Mouse (Mus musculus) E14TG2a.4 (cell line): ENCODE data around the gene Cdh13.
A peak's percentile ranks its signal among the peaks of the same experiment; 100 is the strongest.

Source experiments
- H3K27me3 ChIP-seq: 2 replicates; pipeline ENCODE4 v1.6.1; 2014; ENCODE audit warnings: low read length, control low read depth; ENCODE audit not compliant: insufficient read depth
- H3K36me3 ChIP-seq: 2 replicates; pipeline ENCODE4 v1.6.1; 2014; ENCODE audit warnings: low read length, control low read depth; ENCODE audit not compliant: insufficient read depth
- H3K4me1 ChIP-seq: replicated peaks from 2 replicates; pipeline ENCODE4 v1.6.1; 2014; ENCODE audit warnings: low read depth, low read length, control low read depth
- H3K4me3 ChIP-seq: replicated peaks from 2 replicates; pipeline ENCODE4 v1.5.1; 2014; ENCODE audit warnings: mild to moderate bottlenecking, low read length
- H3K9me3 ChIP-seq: 2 replicates; pipeline ENCODE4 v1.6.1; 2014; ENCODE audit warnings: low read length, control low read depth
- CTCF ChIP-seq: conservative IDR thresholded peaks from 2 replicates; pipeline ENCODE4 v1.5.1; 2014; ENCODE audit warnings: low read length
- NANOG ChIP-seq: IDR thresholded peaks from 2 replicates; pipeline ENCODE4 v1.6.1; 2014; ENCODE audit warnings: borderline replicate concordance, low read length, mixed read lengths
- POU5F1 ChIP-seq: IDR thresholded peaks from 2 replicates; pipeline ENCODE4 v1.6.1; 2014; ENCODE audit warnings: low read length, borderline replicate concordance

Gene Cdh13

GRCm38 (mm10) chr8:118436751-118437150 is 153.2 kb downstream of the Cdh13 start:
- TF ChIP-seq NANOG, result no peak
- no peak for TF ChIP-seq CTCF
- TF ChIP-seq POU5F1, result no peak
- H3K4me1 ChIP-seq, result peaks cover 7% of the 10 kb centered on the region; the same call in 1 of the 2 replicates
- H3K9me3 ChIP-seq, result peaks cover 3% of the 10 kb centered on the region; the same call in 1 of the 2 replicates
- no peak overlapping the region for H3K4me3 ChIP-seq
- H3K27me3 ChIP-seq, result no peaks in the 10 kb centered on the region
- no peaks in the 10 kb centered on the region for H3K36me3 ChIP-seq

GRCm38 (mm10) chr8:118437152-118437551 is 153.6 kb downstream of the Cdh13 start:
- TF ChIP-seq POU5F1, result no peak
- TF ChIP-seq CTCF, result no peak
- TF ChIP-seq NANOG, result no peak
- peaks cover 7% of the 10 kb centered on the region; the same call in 1 of the 2 replicates for H3K4me1 ChIP-seq
- H3K36me3 ChIP-seq, result no peaks in the 10 kb centered on the region
- H3K27me3 ChIP-seq, result no peaks in the 10 kb centered on the region
- no peak overlapping the region for H3K4me3 ChIP-seq
- no peaks in the 10 kb centered on the region for H3K9me3 ChIP-seq

GRCm38 (mm10) chr8:118437874-118438273 is 154.3 kb downstream of the Cdh13 start:
- TF ChIP-seq POU5F1 (no peak), NANOG (no peak), CTCF (no peak)
- no peaks in the 10 kb centered on the region for H3K27me3 ChIP-seq

DNA sequence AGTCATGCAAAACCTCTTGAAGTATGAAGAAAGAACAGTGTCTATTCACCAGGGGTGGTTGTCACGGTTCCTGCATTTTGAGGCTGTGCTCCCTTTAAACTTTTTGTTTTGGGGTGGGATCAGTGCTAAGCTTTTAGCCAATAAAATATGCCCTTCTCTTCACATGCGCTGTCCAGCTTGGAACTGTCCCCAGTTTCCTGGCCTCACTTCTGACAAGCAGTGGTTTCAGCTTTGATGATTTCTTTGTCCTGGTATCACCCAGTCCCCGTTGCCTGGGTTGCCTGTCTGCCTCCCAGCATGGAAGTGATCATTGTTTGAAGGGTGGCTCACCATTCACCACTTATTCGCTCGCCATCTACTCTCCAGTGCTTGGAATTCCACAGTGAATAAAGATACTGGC is 156.3 kb downstream of the Cdh13 start:
- H3K4me1 ChIP-seq, result peaks cover 7% of the 10 kb centered on the region; the same call in 1 of the 2 replicates
- TF ChIP-seq CTCF (no peak), POU5F1 (no peak), NANOG (no peak)
- H3K36me3 ChIP-seq, result no peaks in the 10 kb centered on the region
- H3K27me3 ChIP-seq, result no peaks in the 10 kb centered on the region
- H3K9me3 ChIP-seq, result peaks cover 15% of the 10 kb centered on the region
- H3K4me3 ChIP-seq, result no peak overlapping the region

More at GRCm38 (mm10) chr8:118437874-118438273, 154.3 kb downstream of the Cdh13 start:
- no peaks in the 10 kb centered on the region for H3K9me3 ChIP-seq
- H3K4me3 ChIP-seq, result no peak overlapping the region
- H3K4me1 ChIP-seq, result peaks cover 7% of the 10 kb centered on the region; the same call in 1 of the 2 replicates
- H3K36me3 ChIP-seq, result no peaks in the 10 kb centered on the region

DNA sequence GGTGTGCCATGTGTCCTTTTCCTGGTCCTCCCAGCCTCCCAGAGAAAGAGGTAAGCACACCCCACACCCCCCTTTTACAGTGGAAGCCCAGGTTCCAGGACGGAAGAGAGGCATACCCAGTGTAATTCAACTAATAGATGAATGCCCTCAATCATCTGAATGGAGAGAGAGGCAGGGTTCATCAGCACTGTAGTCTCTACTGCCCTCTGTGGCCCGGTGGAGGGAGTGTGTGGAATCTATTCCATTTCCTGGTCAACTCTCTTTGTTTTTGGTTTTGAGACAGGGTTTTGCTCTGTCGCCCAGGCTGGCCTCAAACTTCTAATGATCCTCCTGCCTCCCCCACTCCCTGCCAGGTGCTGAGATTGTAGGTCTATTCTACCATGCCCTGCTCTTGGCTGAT is 159.8 kb downstream of the Cdh13 start:
- no peaks in the 10 kb centered on the region for H3K27me3 ChIP-seq
- H3K9me3 ChIP-seq, result peaks cover 19% of the 10 kb centered on the region
- H3K36me3 ChIP-seq, result no peaks in the 10 kb centered on the region
- no peaks in the 10 kb centered on the region for H3K4me1 ChIP-seq
- no peak overlapping the region for H3K4me3 ChIP-seq
- TF ChIP-seq NANOG (no peak), CTCF (0 out of 2 replicates have a peak, but pooled peaks have one; percentile 7), POU5F1 (no peak)

GRCm38 (mm10) chr8:118444651-118445207 is 161.2 kb downstream of the Cdh13 start:
- TF ChIP-seq CTCF, result no peak
- no peak for TF ChIP-seq POU5F1
- TF ChIP-seq NANOG, result no peak
- Histone ChIP-seq H3K9me3 (peaks cover 19% of the 10 kb centered on the region), H3K27me3 (no peaks in the 10 kb centered on the region), H3K36me3 (no peaks in the 10 kb centered on the region), H3K4me1 (no peaks in the 10 kb centered on the region), H3K4me3 (no peak overlapping the region)

GRCm38 (mm10) chr8:118446516-118446915 is 163.0 kb downstream of the Cdh13 start:
- Histone ChIP-seq H3K9me3 (peaks cover 19% of the 10 kb centered on the region), H3K4me3 (no peak overlapping the region), H3K36me3 (no peaks in the 10 kb centered on the region), H3K4me1 (no peaks in the 10 kb centered on the region), H3K27me3 (no peaks in the 10 kb centered on the region)
- TF ChIP-seq NANOG (no peak), POU5F1 (no peak), CTCF (no peak)

- no peaks in the 10 kb centered on the region for H3K27me3 ChIP-seq
- H3K9me3 ChIP-seq, result peaks cover 19% of the 10 kb centered on the region
- H3K4me3 ChIP-seq, result no peak overlapping the region
- H3K36me3 ChIP-seq, result no peaks in the 10 kb centered on the region
- no peaks in the 10 kb centered on the region for H3K4me1 ChIP-seq
- TF ChIP-seq CTCF (no peak), POU5F1 (no peak), NANOG (no peak)
Observed at GRCm38 (mm10) chr8:118448011-118448410, 164.5 kb downstream of the Cdh13 start.
